In genomic region chr3:70097813-70098212, GRCm38 (mm10) we compare ENCODE assay signal across 21 mouse cellular contexts.
DNase-seq lines count a peak whose midpoint lies in the region; ATAC-seq and TF ChIP-seq lines count a peak whose summit lies in the region.
"Had no signal": no experiment of that assay in that cellular context is flagged by ENCODE, and none has a peak within 500 bp of the region (broad histone marks: within the 10 kb centered on the region; RNA-seq: fewer than 3 reads in every experiment).

No protein-coding gene starts in this region.

- no peak for TF ChIP-seq POLR2A in olfactory bulb, adult 2 months (IDR thresholded peaks at IDR 0.05; ENCODE audit: insufficient read depth, low read depth, low read length)

- 12% methylated on average over 3 of the region's 3 CpGs for WGBS in forebrain, embryonic 15.5 days
- 10% methylated on average over 3 of the region's 3 CpGs for WGBS in forebrain, embryonic 16.5 days
- 36% methylated on average over 3 of the region's 3 CpGs for WGBS in olfactory bulb, adult 2 months

- H3K9me3 ChIP-seq in forebrain, embryonic 15.5 days, result no peaks in the 10 kb centered on the region
- no peaks in the 10 kb centered on the region for H3K9me3 ChIP-seq in forebrain, embryonic 16.5 days (ENCODE audit: control insufficient read depth, low read length)
- H3K9me3 ChIP-seq: embryonic facial prominence, embryonic 10.5 days; heart, embryonic 10.5 days; hindbrain, embryonic 12.5 days had no signal

- H3K27me3 ChIP-seq in forebrain, embryonic 15.5 days, result no peaks in the 10 kb centered on the region
- no peaks in the 10 kb centered on the region for H3K27me3 ChIP-seq in forebrain, embryonic 16.5 days (replicated peaks; ENCODE audit: control insufficient read depth, insufficient read depth, low read length)
- H3K27me3 ChIP-seq: CH12.LX had no signal

- H3K9ac ChIP-seq in forebrain, embryonic 15.5 days (replicated peaks), result no peak overlapping the region
- H3K9ac ChIP-seq in forebrain, embryonic 16.5 days (replicated peaks; ENCODE audit: low read depth, low read length), result no peak overlapping the region
- H3K9ac ChIP-seq: hindbrain, embryonic 12.5 days had no signal

- peak; percentile 20 for TF ChIP-seq CTCF in layer of hippocampus, adult 2 months (conservative IDR thresholded peaks at IDR 0.05)
- no peak for TF ChIP-seq CTCF in olfactory bulb, adult 2 months (IDR thresholded peaks at IDR 0.05; ENCODE audit: insufficient read depth, low read depth, low read length)

- H3K4me3 ChIP-seq in forebrain, embryonic 15.5 days, result no peak overlapping the region
- H3K4me3 ChIP-seq in forebrain, embryonic 16.5 days (replicated peaks; ENCODE audit: low read length), result no peak overlapping the region
- no peak overlapping the region for H3K4me3 ChIP-seq in layer of hippocampus, adult 2 months
- H3K4me3 ChIP-seq in olfactory bulb, adult 2 months (ENCODE audit: insufficient read depth, low read depth, low read length), result no peak overlapping the region
- H3K4me3 ChIP-seq: embryonic facial prominence, embryonic 10.5 days; heart, embryonic 10.5 days; hindbrain, embryonic 12.5 days had no signal

- no peak for ATAC-seq in forebrain, embryonic 15.5 days (replicated peaks)
- ATAC-seq in forebrain, embryonic 16.5 days, result no peak
- ATAC-seq: forebrain, embryonic 14.5 days; hindbrain, embryonic 16.5 days; inflammation-experienced regulatory T-cells, adult 6 months had no signal

- no peak overlapping the region for H3K4me2 ChIP-seq in forebrain, embryonic 15.5 days (replicated peaks)
- no peak overlapping the region for H3K4me2 ChIP-seq in forebrain, embryonic 16.5 days (ENCODE audit: low read length)
- H3K4me2 ChIP-seq: hindbrain, embryonic 12.5 days had no signal

- no peaks in the 10 kb centered on the region for H3K36me3 ChIP-seq in forebrain, embryonic 15.5 days
- H3K36me3 ChIP-seq in forebrain, embryonic 16.5 days (ENCODE audit: control insufficient read depth, insufficient read depth), result no peaks in the 10 kb centered on the region
- H3K36me3 ChIP-seq: embryonic facial prominence, embryonic 10.5 days; heart, embryonic 10.5 days; hindbrain, embryonic 12.5 days had no signal

- H3K4me1 ChIP-seq in forebrain, embryonic 15.5 days, result peaks cover 6% of the 10 kb centered on the region
- H3K4me1 ChIP-seq in forebrain, embryonic 16.5 days (replicated peaks; ENCODE audit: control insufficient read depth, insufficient read depth, low read length), result peaks cover 4% of the 10 kb centered on the region; the same call in 1 of the 2 replicates
- peaks cover 17% of the 10 kb centered on the region for H3K4me1 ChIP-seq in olfactory bulb, adult 2 months (ENCODE audit: control insufficient read depth, insufficient read depth, low read length)
- H3K4me1 ChIP-seq: embryonic facial prominence, embryonic 10.5 days; heart, embryonic 10.5 days had no signal

- H3K27ac ChIP-seq in forebrain, embryonic 15.5 days (replicated peaks), result 0 out of 2 replicates have a peak overlapping the region, but pooled peaks have one; percentile 1
- H3K27ac ChIP-seq in forebrain, embryonic 16.5 days (ENCODE audit: low read length), result no peak overlapping the region
- H3K27ac ChIP-seq in layer of hippocampus, adult 2 months, result peak overlapping the region; percentile 51; the same call in 1 of the 2 replicates
- peak overlapping the region; percentile 32; the same call in 1 of the 2 replicates for H3K27ac ChIP-seq in olfactory bulb, adult 2 months (ENCODE audit: insufficient read depth, low read depth, low read length)
- H3K27ac ChIP-seq: embryonic facial prominence, embryonic 10.5 days; heart, embryonic 10.5 days; hindbrain, embryonic 12.5 days had no signal

- DNase-seq in layer of hippocampus, adult 2 months (ENCODE audit: low spot score in 2 of 2), result peak in 1 of 2 experiments; percentile 32
- DNase-seq in layer of hippocampus, adult 9-10 months (ENCODE audit: low spot score), result no peak
- peak; percentile 53 for DNase-seq in Muller cell, postnatal 12 days (ENCODE audit: inconsistent ontology term)
- DNase-seq in kidney, postnatal 14 days, result no peak
- DNase-seq: adrenal gland, adult 2 months; adrenal gland, postnatal 25 days; cerebellum, adult 11 months; gastrocnemius, postnatal 36 days; heart, adult 11 months; heart, postnatal 10 days; heart, postnatal 4 days had no signal
